Mouse (Mus musculus): ENCODE measurements around the gene Angptl3. TPM values are rescaled to one million over a fixed set of nuclear protein-coding genes. Genes with fewer than 3 reads are reported as not detected.

The Angptl3 gene
- 0.61 and 0.75 TPM in 2 replicates for polyA plus RNA-seq (2015; fragmentation: Nextera tagmentation; extraction: Ambion mirVana)

GRCm38 (mm10) chr4:99030686-99031085 is at the start of gene Angptl3:
Angptl3 (plus strand) TSS chr4:99030954.
- Histone ChIP-seq H3K36me3 (ENCODE audit: insufficient read depth, low read length) (no peaks in the 10 kb centered on the region), H3K9me3 (ENCODE audit: low read length) (no peaks in the 10 kb centered on the region), H3K27me3 (replicated peaks; ENCODE audit: insufficient read depth, low read length) (no peaks in the 10 kb centered on the region), H3K4me3 (ENCODE audit: low read depth, low read length) (no peak within 1 kb of the TSS), H3K4me1 (ENCODE audit: insufficient read depth, low read depth, low read length) (no peaks in the 10 kb centered on the region), H3K27ac (ENCODE audit: low read length) (no peak within 1 kb of the TSS), H3K4me2 (replicated peaks; ENCODE audit: low read depth, low read length) (no peak within 1 kb of the TSS), H3K9ac (replicated peaks; ENCODE audit: low read depth) (no peak within 1 kb of the TSS)
- ATAC-seq, result no peak
- 65% methylated on average over 2 of the region's 2 CpGs for WGBS
- no peak for TF ChIP-seq EP300 (IDR thresholded peaks at IDR 0.05)
- TF ChIP-seq CTCF (IDR thresholded peaks at IDR 0.05), result no peak
- DNase-seq (ENCODE audit: low spot score), result peak; percentile 9

GRCm38 (mm10) chr4:98984701-98985100 is 46.1 kb upstream of the Angptl3 start:
- DNase-seq (ENCODE audit: low spot score), result peak; percentile 73
- Histone ChIP-seq H3K36me3 (ENCODE audit: insufficient read depth, low read length) (no peaks in the 10 kb centered on the region), H3K9ac (replicated peaks; ENCODE audit: low read depth) (no peak overlapping the region), H3K4me2 (replicated peaks; ENCODE audit: low read depth, low read length) (no peak overlapping the region), H3K4me3 (ENCODE audit: low read depth, low read length) (no peak overlapping the region), H3K9me3 (ENCODE audit: low read length) (no peaks in the 10 kb centered on the region), H3K27me3 (replicated peaks; ENCODE audit: insufficient read depth, low read length) (no peaks in the 10 kb centered on the region), H3K4me1 (ENCODE audit: insufficient read depth, low read depth, low read length) (no peaks in the 10 kb centered on the region), H3K27ac (ENCODE audit: low read length) (no peak overlapping the region)
- ATAC-seq, result peak; percentile 68
- TF ChIP-seq CTCF (IDR thresholded peaks at IDR 0.05) (no peak), EP300 (IDR thresholded peaks at IDR 0.05) (0 out of 2 replicates have a peak, but pooled peaks have one; percentile 16)
- 77% methylated on average over 8 of the region's 8 CpGs for WGBS

DNA sequence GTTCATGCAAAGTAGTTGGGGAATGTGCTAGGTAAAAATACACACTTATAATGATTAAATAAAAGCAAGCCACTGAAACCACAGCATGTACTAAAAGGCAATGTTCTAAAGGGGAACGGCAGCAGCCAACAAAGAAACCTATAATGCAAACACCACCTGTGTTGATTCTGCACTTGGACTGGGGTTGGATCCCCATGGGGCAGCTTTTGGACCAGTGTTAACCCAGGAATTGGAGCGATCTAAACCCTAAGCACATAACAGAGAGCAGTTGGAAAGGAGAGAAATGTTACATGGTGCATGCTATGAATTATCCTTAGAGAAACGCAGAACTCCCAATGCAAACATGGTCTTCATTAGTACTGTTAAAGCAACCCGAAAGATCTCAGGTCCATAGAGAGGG is 37.3 kb upstream of the Angptl3 start:
- TF ChIP-seq CTCF (IDR thresholded peaks at IDR 0.05), result no peak
- TF ChIP-seq EP300 (IDR thresholded peaks at IDR 0.05), result no peak
- H3K9me3 ChIP-seq (ENCODE audit: low read length), result no peaks in the 10 kb centered on the region
- WGBS, result 65% methylated on average over 4 of the region's 4 CpGs
- no peaks in the 10 kb centered on the region for H3K27me3 ChIP-seq (replicated peaks; ENCODE audit: insufficient read depth, low read length)
- H3K36me3 ChIP-seq (ENCODE audit: insufficient read depth, low read length), result peaks cover 5% of the 10 kb centered on the region; the same call in 1 of the 2 replicates
- ATAC-seq (peak; percentile 38; the same call in 1 of the 2 replicates), DNase-seq (ENCODE audit: low spot score) (peak; percentile 28)
- H3K9ac ChIP-seq (replicated peaks; ENCODE audit: low read depth), result no peak overlapping the region
- H3K4me1 ChIP-seq (ENCODE audit: insufficient read depth, low read depth, low read length), result no peaks in the 10 kb centered on the region
- no peak overlapping the region for H3K27ac ChIP-seq (ENCODE audit: low read length)
- H3K4me3 ChIP-seq (ENCODE audit: low read depth, low read length), result no peak overlapping the region
- H3K4me2 ChIP-seq (replicated peaks; ENCODE audit: low read depth, low read length), result no peak overlapping the region

DNA sequence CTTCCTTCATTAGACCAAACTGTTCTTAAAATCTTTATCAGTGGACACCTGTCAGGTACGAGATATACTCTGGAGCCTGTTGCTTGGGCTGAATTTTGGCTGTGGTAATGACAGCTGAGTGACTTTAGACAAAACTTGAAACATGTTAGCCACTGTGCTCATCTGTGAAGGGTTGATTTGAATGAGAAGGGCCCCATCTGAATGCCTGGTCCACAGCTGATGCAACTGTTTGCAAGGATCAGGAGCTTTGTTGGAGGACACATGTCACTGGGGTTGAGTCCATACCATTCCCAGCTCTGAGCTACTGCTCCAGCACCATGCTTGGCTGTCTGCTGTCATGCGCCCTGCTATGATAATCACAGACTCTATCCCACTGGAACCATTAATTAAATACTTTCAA is 25.2 kb upstream of the Angptl3 start:
- no peaks in the 10 kb centered on the region for H3K36me3 ChIP-seq (ENCODE audit: insufficient read depth, low read length)
- H3K27ac ChIP-seq (ENCODE audit: low read length), result no peak overlapping the region
- no peaks in the 10 kb centered on the region for H3K9me3 ChIP-seq (ENCODE audit: low read length)
- ATAC-seq, result no peak
- no peak overlapping the region for H3K4me3 ChIP-seq (ENCODE audit: low read depth, low read length)
- TF ChIP-seq EP300 (IDR thresholded peaks at IDR 0.05) (no peak), CTCF (IDR thresholded peaks at IDR 0.05) (no peak)
- H3K27me3 ChIP-seq (replicated peaks; ENCODE audit: insufficient read depth, low read length), result no peaks in the 10 kb centered on the region
- H3K4me1 ChIP-seq (ENCODE audit: insufficient read depth, low read depth, low read length), result no peaks in the 10 kb centered on the region
- H3K4me2 ChIP-seq (replicated peaks; ENCODE audit: low read depth, low read length), result no peak overlapping the region
- 91% methylated on average over 2 of the region's 2 CpGs for WGBS
- DNase-seq (ENCODE audit: low spot score), result no peak
- H3K9ac ChIP-seq (replicated peaks; ENCODE audit: low read depth), result no peak overlapping the region

- H3K4me2 ChIP-seq (replicated peaks; ENCODE audit: low read depth, low read length), result no peak overlapping the region
- H3K9me3 ChIP-seq (ENCODE audit: low read length), result no peaks in the 10 kb centered on the region
- WGBS, result 65% methylated on average over 2 of the region's 2 CpGs
- H3K9ac ChIP-seq (replicated peaks; ENCODE audit: low read depth), result no peak overlapping the region
- H3K27ac ChIP-seq (ENCODE audit: low read length), result no peak overlapping the region
- no peaks in the 10 kb centered on the region for H3K27me3 ChIP-seq (replicated peaks; ENCODE audit: insufficient read depth, low read length)
- no peaks in the 10 kb centered on the region for H3K36me3 ChIP-seq (ENCODE audit: insufficient read depth, low read length)
- TF ChIP-seq CTCF (IDR thresholded peaks at IDR 0.05), result no peak
- no peak for TF ChIP-seq EP300 (IDR thresholded peaks at IDR 0.05)
- H3K4me3 ChIP-seq (ENCODE audit: low read depth, low read length), result no peak overlapping the region
- DNase-seq (ENCODE audit: low spot score) (no peak), ATAC-seq (no peak)
- H3K4me1 ChIP-seq (ENCODE audit: insufficient read depth, low read depth, low read length), result no peaks in the 10 kb centered on the region
Observed at GRCm38 (mm10) chr4:99006319-99006718, 24.4 kb upstream of the Angptl3 start.

GRCm38 (mm10) chr4:99011039-99011438 is 19.7 kb upstream of the Angptl3 start:
- ATAC-seq (no peak), DNase-seq (ENCODE audit: low spot score) (no peak)
- Histone ChIP-seq H3K9ac (replicated peaks; ENCODE audit: low read depth) (no peak overlapping the region), H3K4me2 (replicated peaks; ENCODE audit: low read depth, low read length) (no peak overlapping the region), H3K27me3 (replicated peaks; ENCODE audit: insufficient read depth, low read length) (no peaks in the 10 kb centered on the region), H3K4me3 (ENCODE audit: low read depth, low read length) (no peak overlapping the region), H3K27ac (ENCODE audit: low read length) (no peak overlapping the region), H3K4me1 (ENCODE audit: insufficient read depth, low read depth, low read length) (no peaks in the 10 kb centered on the region), H3K36me3 (ENCODE audit: insufficient read depth, low read length) (no peaks in the 10 kb centered on the region), H3K9me3 (ENCODE audit: low read length) (no peaks in the 10 kb centered on the region)
- TF ChIP-seq EP300 (IDR thresholded peaks at IDR 0.05) (no peak), CTCF (IDR thresholded peaks at IDR 0.05) (no peak)
- 95% methylated on average over 4 of the region's 4 CpGs for WGBS

DNA sequence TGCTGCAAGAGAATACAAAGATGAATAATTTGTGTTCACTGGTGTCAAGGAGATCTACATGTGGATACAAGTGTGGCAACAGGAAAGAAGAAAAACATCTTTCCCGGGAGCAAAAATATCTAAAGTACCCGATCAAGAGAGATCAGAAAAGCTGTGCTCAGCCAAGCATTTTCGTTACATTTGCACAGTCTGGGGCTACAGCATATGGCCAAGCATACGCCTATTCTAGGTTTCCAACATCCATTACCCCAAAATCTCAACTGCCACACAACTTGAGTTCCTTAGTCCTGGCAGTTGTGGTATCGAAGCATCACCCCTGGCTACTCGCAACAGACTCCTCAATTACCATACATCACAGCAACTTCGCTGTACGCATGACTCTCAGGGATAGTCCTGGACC is 8.5 kb upstream of the Angptl3 start:
- Histone ChIP-seq H3K4me2 (replicated peaks; ENCODE audit: low read depth, low read length) (no peak overlapping the region), H3K9ac (replicated peaks; ENCODE audit: low read depth) (no peak overlapping the region), H3K27me3 (replicated peaks; ENCODE audit: insufficient read depth, low read length) (no peaks in the 10 kb centered on the region), H3K4me1 (ENCODE audit: insufficient read depth, low read depth, low read length) (no peaks in the 10 kb centered on the region), H3K9me3 (ENCODE audit: low read length) (no peaks in the 10 kb centered on the region), H3K4me3 (ENCODE audit: low read depth, low read length) (no peak overlapping the region), H3K36me3 (ENCODE audit: insufficient read depth, low read length) (no peaks in the 10 kb centered on the region), H3K27ac (ENCODE audit: low read length) (no peak overlapping the region)
- DNase-seq (ENCODE audit: low spot score) (no peak), ATAC-seq (no peak)
- 90% methylated on average over 8 of the region's 8 CpGs for WGBS
- TF ChIP-seq EP300 (IDR thresholded peaks at IDR 0.05) (no peak), CTCF (IDR thresholded peaks at IDR 0.05) (no peak)
